Mouse (Mus musculus): ENCODE measurements around the gene Gm40193. TPM values are rescaled to one million over a fixed set of nuclear protein-coding genes. Genes with fewer than 3 reads are reported as not detected.

Gene Gm40193
- polyA plus RNA-seq, 2 experiments, result not detected

- no peak overlapping the region for H3K4me2 ChIP-seq (ENCODE audit: low read depth)
- WGBS (ENCODE audit: insufficient replicate concordance), result 69% methylated on average over 7 of the region's 7 CpGs
- H3K4me1 ChIP-seq (replicated peaks; ENCODE audit: control insufficient read depth in 2 of 2, insufficient read depth in 2 of 2, low read length in 1 of 2), result peaks cover 3 to 8% of the 10 kb centered on the region in 2 experiments; a peak in 3 of 4 replicates
- DNase-seq (ENCODE audit: low read depth in 3 of 3, low spot score in 3 of 3) (no peak), ATAC-seq (ENCODE audit: insufficient read depth) (no peak)
- peaks cover 16% of the 10 kb centered on the region for H3K36me3 ChIP-seq (replicated peaks; ENCODE audit: control insufficient read depth, insufficient read depth, low read depth)
- no peak overlapping the region for H3K4me3 ChIP-seq (ENCODE audit: insufficient read depth in 1 of 2, low read depth in 2 of 2, low read length in 2 of 2)
- H3K9me3 ChIP-seq (ENCODE audit: control insufficient read depth, low read length), result no peaks in the 10 kb centered on the region
- TF ChIP-seq EP300 (IDR thresholded peaks at IDR 0.05; ENCODE audit: low read depth) (no peak), CTCF (IDR thresholded peaks at IDR 0.05; ENCODE audit: low read depth) (no peak)
- no peak overlapping the region for H3K27ac ChIP-seq
- no peaks in the 10 kb centered on the region for H3K27me3 ChIP-seq (ENCODE audit: control insufficient read depth, insufficient read depth, low read length)
- no peak overlapping the region for H3K9ac ChIP-seq (replicated peaks)
Observed at GRCm38 (mm10) chr11:70528610-70529009, 4.1 kb downstream of the Gm40193 start.

DNA sequence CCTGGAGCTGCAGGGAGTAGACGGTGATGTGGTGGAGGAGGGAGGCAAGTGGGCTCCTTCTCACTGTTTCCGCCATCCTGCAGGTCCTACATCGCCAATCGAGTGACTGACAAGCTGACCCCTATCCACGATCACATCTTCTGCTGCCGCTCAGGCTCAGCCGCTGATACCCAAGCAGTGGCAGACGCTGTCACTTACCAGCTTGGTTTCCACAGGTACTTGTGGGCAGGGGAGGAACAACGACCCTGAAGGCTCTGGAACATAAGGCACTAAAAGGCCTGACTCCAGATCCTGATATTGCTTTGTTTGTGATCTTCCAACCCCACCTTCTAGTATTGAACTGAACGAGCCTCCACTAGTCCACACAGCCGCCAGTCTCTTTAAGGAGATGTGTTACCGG is 6.5 kb downstream of the Gm40193 start:
- Histone ChIP-seq H3K27ac (no peak overlapping the region), H3K4me2 (ENCODE audit: low read depth) (peak overlapping the region; percentile 80), H3K9ac (replicated peaks) (no peak overlapping the region), H3K4me1 (replicated peaks; ENCODE audit: control insufficient read depth in 2 of 2, insufficient read depth in 2 of 2, low read length in 1 of 2) (peaks cover 3 to 13% of the 10 kb centered on the region in 2 experiments; a peak in 3 of 4 replicates), H3K27me3 (ENCODE audit: control insufficient read depth, insufficient read depth, low read length) (no peaks in the 10 kb centered on the region), H3K36me3 (replicated peaks; ENCODE audit: control insufficient read depth, insufficient read depth, low read depth) (peaks cover 16% of the 10 kb centered on the region), H3K4me3 (ENCODE audit: insufficient read depth in 1 of 2, low read depth in 2 of 2, low read length in 2 of 2) (peak overlapping the region; percentile 80 to 100; a peak in 3 of 4 replicates), H3K9me3 (ENCODE audit: control insufficient read depth, low read length) (no peaks in the 10 kb centered on the region)
- ATAC-seq (ENCODE audit: insufficient read depth) (no peak), DNase-seq (ENCODE audit: low read depth in 3 of 3, low spot score in 3 of 3) (no peak)
- TF ChIP-seq EP300 (IDR thresholded peaks at IDR 0.05; ENCODE audit: low read depth), result no peak
- TF ChIP-seq CTCF (IDR thresholded peaks at IDR 0.05; ENCODE audit: low read depth), result no peak
- 76% methylated on average over 12 of the region's 12 CpGs for WGBS (ENCODE audit: insufficient replicate concordance)

GRCm38 (mm10) chr11:70525726-70526125 is 7.0 kb downstream of the Gm40193 start:
- no peaks in the 10 kb centered on the region for H3K9me3 ChIP-seq (ENCODE audit: control insufficient read depth, low read length)
- H3K9ac ChIP-seq (replicated peaks), result peak overlapping the region; percentile 72
- peak overlapping the region; percentile 80 for H3K4me2 ChIP-seq (ENCODE audit: low read depth)
- H3K27ac ChIP-seq, result peak overlapping the region; percentile 8; the same call in 1 of the 2 replicates
- peaks cover 3 to 14% of the 10 kb centered on the region in 2 experiments; a peak in 3 of 4 replicates for H3K4me1 ChIP-seq (replicated peaks; ENCODE audit: control insufficient read depth in 2 of 2, insufficient read depth in 2 of 2, low read length in 1 of 2)
- 2% methylated on average over 12 of the region's 12 CpGs for whole genome bisulfite sequencing (ENCODE audit: insufficient replicate concordance)
- H3K27me3 ChIP-seq (ENCODE audit: control insufficient read depth, insufficient read depth, low read length), result peaks cover 2% of the 10 kb centered on the region; the same call in 1 of the 2 replicates
- TF ChIP-seq CTCF (IDR thresholded peaks at IDR 0.05; ENCODE audit: low read depth) (no peak), EP300 (IDR thresholded peaks at IDR 0.05; ENCODE audit: low read depth) (no peak)
- peak overlapping the region; percentile 80 to 100 for H3K4me3 ChIP-seq (ENCODE audit: insufficient read depth in 1 of 2, low read depth in 2 of 2, low read length in 2 of 2)
- ATAC-seq (ENCODE audit: insufficient read depth), result peak; percentile 34; the same call in 1 of the 2 replicates
- no peak for DNase-seq (ENCODE audit: low read depth in 3 of 3, low spot score in 3 of 3)
- H3K36me3 ChIP-seq (replicated peaks; ENCODE audit: control insufficient read depth, insufficient read depth, low read depth), result peaks cover 16% of the 10 kb centered on the region

DNA sequence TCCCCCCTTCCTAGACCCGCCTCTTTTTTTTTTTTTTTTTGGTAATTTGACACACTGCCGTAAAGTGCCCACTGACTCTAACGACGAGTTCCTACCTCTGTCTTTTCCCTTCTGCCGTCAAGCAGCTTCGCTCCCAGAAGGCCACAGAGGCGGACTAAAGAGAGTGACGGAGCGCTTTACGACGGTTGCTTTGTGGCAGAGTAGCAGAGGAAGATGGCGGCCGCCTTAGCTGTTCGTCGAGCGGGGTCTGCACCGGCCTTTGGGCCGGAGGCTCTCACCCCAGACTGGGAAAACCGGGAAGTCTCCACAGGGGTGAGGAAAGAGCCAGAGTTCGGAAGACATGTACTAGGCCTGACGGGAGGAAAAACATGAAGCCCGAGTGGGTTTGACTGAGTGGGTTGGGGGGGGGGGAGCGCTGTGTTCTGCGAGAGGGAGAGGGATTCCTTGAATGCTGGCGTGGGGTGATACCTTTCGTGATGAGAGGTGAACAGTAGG is 7.5 kb downstream of the Gm40193 start, which contains the start of gene Psmb6:
Gene Psmb6 (plus strand): TSS at position 184 of the 495 bp plus-strand sequence.
- under 1% methylated on average over 25 of the region's 26 CpGs for WGBS (ENCODE audit: insufficient replicate concordance)
- Histone ChIP-seq H3K4me1 (replicated peaks; ENCODE audit: control insufficient read depth in 2 of 2, insufficient read depth in 2 of 2, low read length in 1 of 2) (peaks cover 3 to 15% of the 10 kb centered on the region in 2 experiments; a peak in 3 of 4 replicates), H3K4me3 (ENCODE audit: insufficient read depth in 1 of 2, low read depth in 2 of 2, low read length in 2 of 2) (peak within 1 kb of the TSS; percentile 80 to 100), H3K9ac (replicated peaks) (peak within 1 kb of the TSS; percentile 72), H3K27ac (peak within 1 kb of the TSS; percentile 8; the same call in 1 of the 2 replicates), H3K36me3 (replicated peaks; ENCODE audit: control insufficient read depth, insufficient read depth, low read depth) (peaks cover 16% of the 10 kb centered on the region), H3K4me2 (ENCODE audit: low read depth) (peak within 1 kb of the TSS; percentile 80), H3K27me3 (ENCODE audit: control insufficient read depth, insufficient read depth, low read length) (peaks cover 7% of the 10 kb centered on the region), H3K9me3 (ENCODE audit: control insufficient read depth, low read length) (no peaks in the 10 kb centered on the region)
- TF ChIP-seq EP300 (IDR thresholded peaks at IDR 0.05; ENCODE audit: low read depth) (no peak), CTCF (IDR thresholded peaks at IDR 0.05; ENCODE audit: low read depth) (no peak)
- ATAC-seq (ENCODE audit: insufficient read depth), result peak; percentile 93
- peak; percentile 97 for DNase-seq (ENCODE audit: low read depth in 3 of 3, low spot score in 3 of 3)

- H3K36me3 ChIP-seq (replicated peaks; ENCODE audit: control insufficient read depth, insufficient read depth, low read depth), result peaks cover 16% of the 10 kb centered on the region
- 3% methylated on average over 8 of the region's 8 CpGs for WGBS (ENCODE audit: insufficient replicate concordance)
- peak overlapping the region; percentile 80 to 100 for H3K4me3 ChIP-seq (ENCODE audit: insufficient read depth in 1 of 2, low read depth in 2 of 2, low read length in 2 of 2)
- H3K27ac ChIP-seq, result no peak overlapping the region
- no peaks in the 10 kb centered on the region for H3K9me3 ChIP-seq (ENCODE audit: control insufficient read depth, low read length)
- DNase-seq (ENCODE audit: low read depth in 3 of 3, low spot score in 3 of 3) (no peak), ATAC-seq (ENCODE audit: insufficient read depth) (peak; percentile 41)
- H3K4me1 ChIP-seq (replicated peaks; ENCODE audit: control insufficient read depth in 2 of 2, insufficient read depth in 2 of 2, low read length in 1 of 2), result peaks cover 3 to 15% of the 10 kb centered on the region in 2 experiments; a peak in 3 of 4 replicates
- peaks cover 12% of the 10 kb centered on the region for H3K27me3 ChIP-seq (ENCODE audit: control insufficient read depth, insufficient read depth, low read length)
- peak overlapping the region; percentile 35 for H3K9ac ChIP-seq (replicated peaks)
- peak overlapping the region; percentile 80 for H3K4me2 ChIP-seq (ENCODE audit: low read depth)
- TF ChIP-seq EP300 (IDR thresholded peaks at IDR 0.05; ENCODE audit: low read depth) (no peak), CTCF (IDR thresholded peaks at IDR 0.05; ENCODE audit: low read depth) (no peak)
Observed at GRCm38 (mm10) chr11:70524782-70525181, 8.0 kb downstream of the Gm40193 start.

All from liver, embryonic 14.5 days (tissue).